Mouse (Mus musculus) spleen, postnatal 0 days (tissue): Measurements from ENCODE around the gene Wdr3. TPM values are rescaled to one million over a fixed set of nuclear protein-coding genes. Genes with fewer than 3 reads are reported as not detected.

Source experiments
- polyA plus RNA-seq: library from polyadenylated mRNA; unstranded; fragments of >200 nt; fragmentation: Nextera tagmentation; extraction: Ambion mirVana; gene quantifications from 2 replicates; pipeline ENCODE4 v1.2.1, GENCODE M21; 2015

The Wdr3 gene
- polyA plus RNA-seq: 22.1 and 26.4 TPM in 2 replicates

DNA sequence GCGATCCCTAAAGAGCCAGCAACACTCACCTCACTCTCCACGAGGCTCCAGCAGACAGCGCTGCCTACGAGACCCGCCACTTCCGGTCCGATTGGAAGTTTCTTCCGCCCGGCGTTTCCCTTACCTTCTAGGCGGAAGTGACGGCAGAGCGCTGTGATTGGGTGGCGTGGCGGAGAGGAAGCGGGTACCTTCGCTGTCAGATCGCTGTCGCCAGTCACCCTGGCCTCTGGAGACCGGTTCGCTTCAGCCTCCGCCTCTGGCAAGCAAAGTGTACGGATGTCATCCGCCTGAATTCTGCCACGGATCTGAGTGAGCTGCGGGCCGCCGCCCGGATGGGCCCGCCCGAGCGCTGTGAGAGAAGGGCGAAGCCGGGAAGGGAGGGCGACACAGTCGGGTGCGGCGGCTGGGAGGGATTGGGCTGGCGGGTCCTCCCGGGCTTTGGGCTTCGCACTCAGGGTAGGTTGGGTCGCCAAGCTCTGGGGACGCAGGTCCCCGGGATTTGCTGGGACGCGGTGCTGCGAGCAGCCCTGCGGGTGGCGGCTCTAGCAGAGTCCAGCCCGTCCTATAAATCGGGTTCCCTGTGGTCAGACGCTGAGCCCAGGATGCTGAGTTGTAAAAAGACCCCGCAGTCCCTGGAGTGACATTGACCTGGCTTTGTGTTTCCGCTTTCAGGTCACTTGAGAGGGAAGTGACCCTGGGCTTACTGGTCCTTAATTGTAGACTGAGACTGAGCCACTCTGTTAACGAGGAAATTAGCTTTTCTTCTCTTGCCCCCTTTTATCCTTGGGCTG is at the start of gene Wdr3, which contains the start of gene Gdap2:
Gene Wdr3, minus strand, starts transcription at position 93 of the 791 bp plus-strand sequence.
Gene Gdap2, plus strand, starts transcription at position 67 of the 791 bp plus-strand sequence.

Other genes with a start within 250 kb of the Wdr3 start
- 15.2 and 16.0 TPM in 2 replicates for gene Gdap2, start within 50 bp of the Wdr3 start, polyA plus RNA-seq